Mouse (Mus musculus) activated CD4-positive, CD25-positive, alpha-beta regulatory T cell, adult 4 months (primary cell): Measurements from ENCODE around the gene Mta1. TPM values are rescaled to one million over a fixed set of nuclear protein-coding genes. Genes with fewer than 3 reads are reported as not detected.

Experiments
- ATAC-seq: one replicate; pipeline ENCODE4 v1.8.0; 2017
- polyA plus RNA-seq, 2 experiments: library from polyadenylated mRNA; unstranded; fragments of 100-300 nt; shearing (Covaris generic); gene quantifications; one replicate each; pipeline ENCODE4 v1.2.1; 2017

Gene Mta1
- polyA plus RNA-seq, 2 experiments from 2014 or later: 12.9 to 16.0 TPM

DNA sequence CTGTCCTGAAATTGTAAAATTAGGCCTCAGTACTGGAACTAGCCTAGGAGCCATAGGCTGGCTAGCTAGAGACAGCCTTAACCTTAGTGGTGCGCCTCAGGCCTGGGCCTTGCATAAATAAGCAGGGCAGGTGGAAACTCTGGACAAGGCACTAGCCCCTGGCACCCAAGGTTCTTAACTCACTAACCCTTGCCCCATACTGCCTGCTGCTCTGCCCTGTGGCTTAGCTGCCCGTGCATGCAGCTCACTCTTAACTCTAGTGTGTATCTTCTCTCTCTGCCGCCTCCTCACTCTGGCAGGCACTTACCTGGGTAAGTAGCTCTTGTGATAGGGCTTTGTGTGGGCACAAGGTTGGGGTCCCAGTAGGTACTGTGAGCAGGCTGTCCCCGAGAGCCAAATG lies 36.4 kb downstream of the Mta1 start:
- ATAC-seq: no peak

DNA sequence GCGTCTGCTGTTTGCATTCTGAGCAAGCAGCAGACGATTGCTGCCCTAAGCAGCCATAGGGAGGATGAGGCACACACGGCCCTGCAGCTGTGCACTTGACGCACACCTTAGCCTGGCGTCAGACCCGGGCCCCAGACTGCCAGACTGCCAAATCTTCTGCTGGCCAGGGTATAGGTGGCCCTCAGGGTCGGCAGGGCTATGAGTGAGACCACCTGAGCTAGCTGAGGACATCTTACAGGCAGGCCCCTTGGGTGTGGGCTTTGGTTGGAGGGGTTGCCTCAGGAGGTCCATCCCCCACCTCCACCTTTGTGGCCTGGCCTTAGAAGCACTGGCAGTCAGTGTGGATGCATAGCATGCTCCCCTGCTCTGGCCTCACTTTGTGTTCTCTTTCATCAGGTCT lies 37.3 kb downstream of the Mta1 start:
- no peak for ATAC-seq

DNA sequence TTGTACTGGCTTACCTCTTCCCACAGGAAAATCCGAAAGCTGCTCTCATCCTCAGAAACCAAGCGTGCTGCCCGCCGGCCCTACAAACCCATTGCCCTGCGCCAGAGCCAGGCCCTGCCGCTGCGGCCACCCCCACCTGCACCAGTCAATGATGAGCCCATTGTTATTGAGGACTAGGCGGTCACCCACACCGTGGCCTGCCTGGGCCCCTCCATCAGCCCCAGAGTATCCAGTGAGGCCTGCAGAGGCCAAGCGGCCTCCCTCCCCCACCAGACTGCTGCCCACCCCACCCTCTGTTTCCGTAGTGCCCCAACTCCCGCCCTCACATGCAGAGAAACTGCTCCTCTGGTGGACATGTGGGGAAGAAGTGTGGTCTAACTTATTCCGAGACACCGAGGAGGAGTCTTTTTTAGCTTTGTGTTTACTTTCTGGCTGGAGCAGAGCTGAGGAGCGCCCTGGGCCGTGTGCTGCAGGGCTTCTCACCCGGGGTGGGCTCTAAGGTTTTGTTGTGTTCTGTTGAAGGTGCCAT lies 38.5 kb downstream of the Mta1 start:
- ATAC-seq: no peak

DNA sequence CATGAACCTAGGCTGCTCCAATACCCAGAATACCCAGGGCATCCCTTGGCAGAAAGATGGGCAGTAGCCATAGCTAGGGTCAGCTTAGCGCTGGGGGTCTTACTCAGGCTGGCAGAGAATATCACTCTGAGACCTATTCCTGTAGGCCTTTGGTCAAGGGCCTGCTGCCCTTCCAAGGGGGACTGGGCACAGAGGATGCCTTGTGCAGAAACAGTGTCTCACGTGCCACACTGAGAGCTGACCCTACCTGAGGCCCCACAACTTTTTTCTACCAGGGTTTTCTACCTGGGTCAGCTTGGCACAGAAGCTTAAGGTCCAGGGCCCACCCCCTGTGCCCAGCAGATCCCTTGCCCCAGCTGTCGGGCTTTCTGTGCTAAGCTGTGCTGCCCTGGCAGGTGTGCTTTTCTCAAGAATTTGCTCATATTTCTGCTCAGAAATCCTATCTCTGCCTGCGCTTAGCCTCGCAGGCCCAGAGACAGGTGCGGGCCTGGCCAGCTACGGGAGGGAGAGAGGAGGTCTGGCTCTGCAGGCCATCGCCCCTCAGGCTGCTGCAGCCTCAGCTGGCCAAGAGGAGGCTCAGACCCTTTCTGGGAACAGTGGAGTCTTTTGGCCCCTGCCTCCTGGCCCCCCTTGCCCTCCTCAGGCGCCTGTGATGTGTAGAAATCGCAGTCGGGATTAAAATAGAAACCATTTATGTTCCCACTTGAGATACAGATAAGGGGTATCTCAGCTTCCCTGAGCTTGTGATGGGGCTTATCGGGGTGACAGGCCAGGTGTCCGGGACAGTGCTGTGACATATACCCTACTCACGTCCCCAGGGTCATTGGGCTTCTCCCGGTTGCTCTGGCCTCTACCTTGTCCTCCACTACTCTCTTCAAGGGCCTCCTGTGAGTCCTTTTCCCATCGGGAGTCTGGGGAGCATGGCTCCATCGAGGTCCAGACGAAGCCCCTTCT lies 39.5 kb downstream of the Mta1 start:
- ATAC-seq: no peak

DNA sequence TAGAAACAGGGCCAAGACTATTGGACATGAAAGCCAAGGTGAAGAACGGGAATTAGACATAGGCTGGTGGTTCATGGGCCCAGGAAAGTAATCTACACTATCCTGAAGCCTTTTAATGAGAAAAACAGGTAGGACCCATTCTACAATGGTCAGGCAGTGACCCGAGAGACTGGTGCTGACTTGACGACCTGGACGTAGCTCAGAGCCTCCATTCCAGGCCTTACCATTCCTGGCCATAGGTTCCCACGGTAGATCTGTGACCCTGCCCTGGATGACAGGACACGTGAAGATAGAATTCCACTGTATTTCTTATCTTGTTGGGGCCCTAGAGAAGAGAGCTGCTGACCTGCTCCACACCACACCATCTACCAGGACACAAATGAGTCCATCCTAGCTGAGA lies 40.2 kb downstream of the Mta1 start:
- no peak for ATAC-seq

DNA sequence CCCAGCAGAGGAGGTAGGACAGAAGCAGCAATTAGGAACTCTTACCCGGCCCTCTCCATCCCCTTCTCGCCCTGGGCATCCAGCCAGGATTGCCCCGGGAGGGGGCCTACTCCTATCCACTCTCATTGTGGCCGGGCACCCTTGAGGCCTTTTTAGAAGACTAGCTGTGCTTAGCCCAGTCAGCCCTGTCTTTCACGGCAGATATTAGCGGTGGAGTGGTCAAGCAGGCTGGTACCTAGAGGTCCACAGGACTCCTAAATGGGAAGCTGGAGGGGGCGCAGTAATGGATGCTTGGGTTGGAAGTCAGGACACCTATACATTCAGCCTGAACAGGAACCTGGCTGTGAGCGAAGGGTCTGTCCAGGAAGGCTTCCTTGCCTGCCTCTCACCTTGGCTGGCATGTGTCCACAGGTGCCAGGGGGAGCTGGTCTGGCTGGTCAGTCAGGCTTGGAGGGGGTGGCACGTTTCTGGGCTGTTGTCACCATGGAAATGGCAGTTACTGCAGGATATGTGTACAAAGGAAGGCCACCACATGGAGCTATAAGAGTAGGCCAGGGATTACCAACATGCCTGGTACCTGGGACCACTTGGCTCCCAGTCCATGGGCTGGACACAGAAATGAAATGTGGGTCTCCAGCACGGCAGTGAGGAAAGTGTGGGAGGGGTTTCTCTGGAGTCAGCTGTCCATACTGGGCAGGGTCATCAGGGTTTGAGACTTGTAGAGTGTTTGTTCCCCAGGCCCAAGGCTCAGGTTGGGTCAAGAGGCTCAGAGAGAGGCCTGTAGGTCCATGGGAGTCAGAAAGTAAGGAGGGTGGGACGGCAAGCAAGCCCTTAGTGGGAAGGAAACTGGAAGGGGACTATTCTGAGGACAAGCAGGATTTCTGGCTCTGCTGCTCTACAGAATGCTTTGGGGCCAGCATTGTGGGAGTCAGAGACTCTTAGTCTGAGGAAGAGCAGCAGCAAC lies 41.1 kb downstream of the Mta1 start:
- ATAC-seq: no peak

DNA sequence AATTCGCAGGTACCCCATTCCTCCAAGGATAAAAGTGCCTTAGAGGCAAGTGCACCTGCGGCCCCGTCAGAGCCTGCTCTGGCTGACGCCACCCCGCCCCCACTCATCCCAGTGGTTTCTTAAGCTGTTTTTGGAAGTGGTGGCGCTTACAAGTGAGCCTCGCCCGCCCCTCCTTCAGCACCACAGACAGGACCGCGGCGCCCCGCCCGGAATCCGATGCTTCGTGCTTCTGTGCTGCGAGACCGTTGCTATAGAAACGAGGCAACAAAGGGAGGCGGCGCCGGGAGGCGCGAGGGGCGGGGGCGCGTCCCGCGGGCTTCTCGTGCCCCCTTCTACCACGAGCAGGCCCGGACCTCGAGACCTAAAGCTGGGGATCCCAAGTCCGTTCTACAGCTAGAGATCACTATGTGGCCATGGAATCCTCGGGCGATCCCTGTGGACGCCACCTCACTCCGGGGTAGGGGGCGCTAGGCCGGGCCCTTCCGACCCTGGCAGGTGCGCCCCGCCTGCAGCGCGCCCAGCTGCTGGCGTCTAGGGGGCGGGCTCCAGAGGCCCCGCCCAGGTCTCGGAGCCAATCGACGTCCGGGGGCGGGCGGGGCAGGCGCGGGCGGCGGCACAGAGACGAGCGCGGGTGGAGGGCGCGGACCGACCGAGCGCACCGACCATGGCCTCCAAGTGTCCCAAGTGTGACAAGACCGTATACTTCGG lies 42.0 kb downstream of the Mta1 start, which contains the start of gene Crip2:
Gene Crip2, plus strand, starts transcription at position 329 of the 708 bp plus-strand sequence.
- peak; percentile 80 for ATAC-seq

DNA sequence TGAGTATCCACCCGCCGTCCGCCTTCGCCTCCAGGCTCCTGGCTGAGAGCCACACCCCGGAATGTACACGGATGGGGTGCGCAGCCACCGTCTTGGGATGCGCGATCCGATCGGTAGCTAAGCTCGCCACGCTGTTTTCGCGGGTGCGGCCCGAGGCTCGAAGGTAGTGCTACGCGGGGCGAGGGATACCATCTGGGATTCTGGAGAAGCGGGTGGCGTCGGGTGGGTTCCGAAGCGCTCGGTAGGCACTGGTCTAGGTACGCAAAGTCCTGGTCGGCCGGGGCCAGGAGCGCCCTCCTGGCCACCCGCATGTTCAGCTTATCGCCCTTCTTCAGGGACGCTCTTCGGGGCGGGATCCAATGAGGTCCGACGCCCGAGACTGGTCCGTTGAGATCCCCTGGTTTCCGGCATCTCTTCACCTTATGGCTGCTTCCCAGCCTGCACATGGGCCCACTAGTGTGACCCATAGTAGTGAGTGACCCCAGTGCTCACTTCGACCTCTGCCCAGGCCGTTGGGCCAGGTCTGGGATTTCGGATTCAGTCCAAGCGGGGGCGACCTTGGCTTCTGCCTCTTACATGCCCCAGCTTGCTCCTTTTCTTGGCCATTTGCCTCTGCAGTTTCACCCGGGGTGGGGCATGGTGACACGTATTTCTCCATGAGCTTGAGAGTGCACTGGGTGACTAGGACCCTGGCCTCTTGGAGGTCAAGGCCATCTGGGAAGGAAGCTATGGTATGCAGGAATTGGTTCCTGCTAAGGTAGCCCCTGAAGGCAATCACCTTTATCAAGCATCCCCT lies 42.7 kb downstream of the Mta1 start:
- no peak for ATAC-seq

DNA sequence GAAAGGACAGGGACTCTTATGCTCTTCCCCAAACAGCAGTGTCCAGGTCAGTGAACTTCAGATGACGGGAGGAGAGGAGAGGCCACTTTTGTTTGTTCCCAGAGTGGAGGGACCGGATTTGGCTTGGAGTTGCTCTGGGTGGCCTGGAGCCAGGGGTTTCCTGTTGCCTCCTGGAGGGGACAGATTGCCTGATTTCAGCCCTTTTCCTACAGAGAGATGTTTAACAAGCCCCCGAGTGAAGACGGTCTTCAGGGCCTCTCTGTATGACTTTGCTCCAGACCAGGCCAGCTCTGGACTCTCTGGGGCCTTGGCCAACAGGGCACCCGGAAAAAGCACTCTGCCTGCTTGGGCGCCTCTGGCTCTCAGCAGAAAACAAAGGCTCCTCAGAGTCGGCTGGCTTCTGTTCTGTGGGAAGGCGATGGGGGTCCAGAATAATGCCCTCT lies 43.5 kb downstream of the Mta1 start:
- no peak for ATAC-seq

DNA sequence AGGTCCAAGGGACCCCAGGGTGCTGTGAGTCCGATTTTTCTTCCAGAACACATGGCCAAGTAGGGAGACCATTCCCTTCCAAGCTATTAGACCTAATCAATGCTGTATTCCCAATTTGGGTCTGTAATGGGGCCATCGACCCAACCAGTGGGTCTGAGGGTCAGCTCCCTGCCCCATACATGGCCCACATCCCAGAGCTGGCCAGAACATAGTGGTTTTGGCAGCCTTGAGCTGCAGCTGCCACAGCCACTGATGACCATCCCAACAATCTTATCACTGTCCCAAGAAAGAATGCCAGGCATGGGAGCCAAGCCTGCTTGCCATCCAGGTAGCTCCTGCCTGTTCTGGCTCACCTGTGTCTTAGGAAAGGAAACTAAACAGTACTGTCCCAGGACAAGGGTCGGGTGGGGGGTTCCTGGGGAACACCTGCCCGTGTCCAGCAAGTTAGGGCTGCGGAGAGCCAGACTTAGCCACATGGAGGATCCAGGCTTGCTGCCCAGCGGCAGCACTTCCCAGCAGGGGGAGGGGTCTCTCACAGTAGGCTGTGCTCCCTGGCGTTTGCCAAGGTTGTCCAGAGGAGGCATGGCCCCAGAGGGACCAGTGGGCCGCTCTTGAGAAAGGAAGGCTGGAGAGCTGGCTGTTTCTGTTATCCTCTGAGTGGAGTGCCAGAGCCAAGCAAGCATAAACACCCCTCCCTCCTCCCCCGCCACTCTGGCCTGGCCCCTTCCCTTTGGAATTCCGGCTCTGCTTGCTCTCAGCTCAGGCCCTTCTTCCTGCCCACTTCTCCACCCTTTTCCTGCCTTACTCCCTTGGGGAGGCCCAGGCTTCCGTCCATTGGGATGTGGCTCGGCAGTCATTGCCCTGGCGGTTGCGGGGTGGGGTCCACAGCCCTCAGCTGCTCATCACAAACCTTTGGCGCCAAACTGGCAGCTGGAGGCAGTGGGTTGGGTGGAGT lies 44.2 kb downstream of the Mta1 start:
- no peak for ATAC-seq

DNA sequence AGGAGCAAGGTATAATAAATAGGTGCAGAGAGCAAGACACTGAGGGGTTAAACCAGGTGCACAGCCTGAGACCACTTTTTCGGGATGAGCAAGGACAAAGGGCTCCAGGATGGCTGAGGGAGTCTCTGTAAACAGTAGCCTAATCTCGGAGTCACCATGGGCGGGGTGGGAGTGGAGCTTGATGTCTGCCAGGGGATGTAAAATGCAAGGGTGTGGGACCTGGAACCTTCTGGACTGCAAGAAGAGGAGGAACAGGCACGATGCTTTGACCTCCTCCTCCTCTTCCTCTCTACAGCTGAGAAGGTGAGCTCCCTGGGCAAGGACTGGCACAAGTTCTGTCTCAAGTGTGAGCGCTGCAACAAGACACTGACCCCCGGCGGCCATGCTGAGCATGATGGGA lies 45.1 kb downstream of the Mta1 start:
- ATAC-seq: no peak

DNA sequence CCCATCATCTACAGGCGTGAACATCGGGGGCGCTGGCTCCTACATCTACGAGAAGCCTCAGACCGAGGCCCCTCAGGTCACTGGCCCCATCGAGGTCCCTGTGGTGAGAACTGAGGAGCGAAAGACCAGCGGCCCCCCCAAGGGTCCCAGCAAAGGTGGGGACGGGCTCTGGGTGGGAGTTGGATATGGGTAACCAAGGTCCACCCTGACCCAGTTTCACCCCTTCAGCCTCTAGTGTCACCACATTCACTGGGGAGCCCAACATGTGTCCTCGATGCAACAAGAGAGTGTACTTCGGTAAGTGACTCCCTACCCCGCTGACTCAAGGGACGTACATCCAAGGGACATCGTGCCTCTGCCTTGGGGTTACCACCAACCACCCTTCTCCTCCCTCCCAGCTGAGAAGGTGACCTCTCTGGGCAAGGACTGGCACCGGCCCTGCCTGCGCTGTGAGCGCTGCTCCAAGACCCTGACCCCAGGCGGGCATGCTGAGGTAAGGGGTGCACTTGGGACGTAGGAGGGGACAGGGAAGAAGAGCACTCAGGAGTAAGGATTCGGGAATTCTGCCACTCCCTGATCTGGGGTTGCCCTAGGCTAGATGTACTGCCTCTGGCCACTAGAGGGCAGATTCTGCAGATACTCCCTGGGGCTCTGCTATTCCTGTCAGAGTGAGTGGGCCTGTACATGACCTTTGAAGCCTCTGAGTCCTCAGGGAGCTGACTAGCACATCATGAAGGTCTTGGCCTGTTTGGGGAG lies 46.1 kb downstream of the Mta1 start:
- ATAC-seq: no peak

DNA sequence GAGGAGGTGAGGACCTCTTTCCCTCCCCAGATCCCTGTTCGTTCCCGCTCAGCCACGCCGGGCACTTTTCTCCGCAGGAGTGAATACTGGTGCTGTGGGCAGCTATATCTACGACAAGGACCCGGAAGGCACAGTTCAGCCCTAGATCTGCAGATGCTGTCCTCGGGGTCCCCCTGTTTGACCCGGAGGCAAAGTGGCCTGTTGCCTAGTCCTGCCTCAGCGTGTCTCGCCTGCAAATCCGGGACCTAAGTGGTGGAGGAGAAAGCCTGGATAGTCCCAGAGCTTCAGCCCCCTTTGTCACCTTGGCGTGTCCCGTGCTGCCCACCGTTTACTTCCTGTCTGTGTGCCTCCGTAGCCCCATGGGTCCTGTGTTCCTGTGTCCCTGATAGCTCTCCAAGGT lies 46.8 kb downstream of the Mta1 start:
- ATAC-seq: no peak

DNA sequence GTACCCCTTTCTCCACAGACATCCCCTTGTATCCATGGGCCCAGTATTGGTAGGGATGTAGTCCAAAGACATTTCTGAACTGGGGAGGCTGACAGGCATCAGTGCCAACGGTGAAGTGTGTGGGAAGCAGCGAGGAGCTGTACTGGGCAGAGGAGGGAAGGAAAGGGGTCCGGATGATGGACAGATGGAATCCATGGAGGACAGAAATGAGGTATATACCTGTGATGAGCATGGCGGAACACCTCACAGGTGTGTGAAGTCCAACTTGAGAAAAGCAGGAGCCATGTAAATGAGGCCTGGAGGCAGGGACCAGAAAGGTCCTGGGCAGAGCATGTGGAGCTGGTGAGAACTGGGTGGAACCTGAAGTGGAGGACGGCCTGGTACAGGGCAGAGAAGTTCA lies 47.5 kb downstream of the Mta1 start:
- ATAC-seq: no peak

DNA sequence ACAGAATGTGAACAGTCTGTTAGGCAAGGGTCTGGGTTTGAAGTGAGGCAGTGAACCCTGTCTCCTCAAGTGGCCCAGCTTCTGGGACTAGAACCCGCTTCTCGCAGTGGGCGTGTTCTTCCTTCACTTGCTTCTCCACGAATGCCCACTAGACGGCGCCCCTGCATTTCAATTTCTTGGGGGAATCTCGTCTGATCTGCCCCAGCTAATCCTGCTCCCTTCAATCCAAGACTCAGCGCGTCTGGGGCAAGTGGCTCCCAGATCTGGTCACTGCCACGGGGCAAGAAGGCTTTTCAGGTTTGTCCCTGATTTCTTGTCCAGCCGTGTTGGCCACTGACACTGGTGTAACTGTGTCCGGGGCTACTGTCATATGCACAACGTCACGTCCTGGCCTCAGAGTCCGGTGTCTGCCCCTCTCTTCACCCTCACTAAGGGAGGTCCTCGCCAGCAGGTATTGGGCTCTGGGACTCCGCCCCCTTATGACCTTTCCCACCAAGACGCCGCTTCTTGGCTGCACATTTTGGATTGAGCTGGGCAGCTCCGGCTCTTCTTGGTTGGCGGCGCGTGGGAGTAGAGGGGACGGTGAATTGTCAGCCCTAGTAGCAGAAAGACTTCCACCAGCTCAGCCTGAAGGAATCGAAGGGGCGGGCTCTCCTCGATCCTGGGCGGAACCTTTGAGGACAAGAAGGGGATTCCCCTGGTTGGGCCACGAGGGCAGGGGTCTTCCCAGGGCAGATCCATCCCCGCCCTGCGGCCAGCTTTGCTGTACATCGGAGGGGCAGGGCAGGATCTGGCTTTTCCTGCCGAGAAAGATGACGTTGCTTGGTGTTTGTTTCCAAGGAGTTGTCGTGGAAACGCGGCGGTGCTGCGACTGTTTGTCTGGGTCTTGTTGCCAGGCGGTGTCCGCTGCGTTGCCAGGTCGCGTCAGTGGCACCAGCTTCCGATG lies 48.3 kb downstream of the Mta1 start, which contains the start of gene Crip1:
Gene Crip1, plus strand, starts transcription at position 205 of the 946 bp plus-strand sequence.
- peak; percentile 70 for ATAC-seq

DNA sequence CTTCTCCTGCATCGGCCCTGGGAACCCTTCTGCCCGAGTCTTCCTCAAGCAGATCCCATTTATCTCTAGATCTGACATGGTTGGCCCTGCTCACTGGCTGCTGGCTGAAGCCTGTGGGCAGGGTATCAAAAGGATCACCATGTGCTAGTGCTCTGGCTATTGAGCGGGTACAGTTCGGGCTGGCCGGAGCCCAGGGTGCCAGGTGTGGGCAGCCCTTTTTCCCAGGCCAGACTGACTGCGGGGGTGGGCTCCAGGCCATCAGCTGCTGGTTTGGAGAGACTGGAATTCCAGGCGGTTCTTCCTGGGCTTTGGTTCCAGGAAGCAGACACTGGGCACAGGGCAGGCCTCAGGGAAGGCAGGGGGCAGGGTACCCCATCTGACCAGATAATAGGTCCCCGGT lies 49.4 kb downstream of the Mta1 start:
- no peak for ATAC-seq

DNA sequence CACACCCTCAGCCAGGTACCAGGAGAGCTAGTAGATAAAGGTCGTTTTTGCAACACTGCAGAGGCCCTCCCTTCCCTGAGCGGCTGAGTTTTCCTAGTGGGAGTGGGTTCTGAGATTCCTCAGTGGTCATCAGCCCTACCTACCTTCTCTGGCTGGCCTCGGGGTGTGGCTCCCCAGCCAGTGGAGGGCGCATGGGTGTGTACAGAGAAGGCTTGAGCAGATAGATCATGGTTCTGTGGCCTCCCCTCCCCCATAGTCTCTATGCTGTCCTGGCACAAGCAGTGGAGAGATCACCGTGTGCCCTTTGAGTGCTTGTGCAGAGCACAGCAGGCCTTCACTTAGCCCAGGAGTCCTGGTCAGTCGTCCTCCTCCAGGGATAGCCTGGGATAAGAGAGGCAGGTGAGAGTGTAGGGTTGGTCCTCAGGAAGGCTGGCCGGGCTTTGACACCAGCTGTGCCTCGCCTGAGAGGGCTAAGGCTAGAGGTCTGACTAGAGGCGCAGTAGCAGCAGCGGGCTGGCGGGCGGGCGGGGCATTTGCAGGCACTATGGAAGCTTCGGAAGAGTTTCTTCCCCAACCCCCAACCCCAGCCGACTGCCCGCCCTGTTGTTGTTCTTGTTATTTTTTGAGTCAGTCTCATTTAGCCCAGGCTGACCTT lies 50.4 kb downstream of the Mta1 start:
- no peak for ATAC-seq

DNA sequence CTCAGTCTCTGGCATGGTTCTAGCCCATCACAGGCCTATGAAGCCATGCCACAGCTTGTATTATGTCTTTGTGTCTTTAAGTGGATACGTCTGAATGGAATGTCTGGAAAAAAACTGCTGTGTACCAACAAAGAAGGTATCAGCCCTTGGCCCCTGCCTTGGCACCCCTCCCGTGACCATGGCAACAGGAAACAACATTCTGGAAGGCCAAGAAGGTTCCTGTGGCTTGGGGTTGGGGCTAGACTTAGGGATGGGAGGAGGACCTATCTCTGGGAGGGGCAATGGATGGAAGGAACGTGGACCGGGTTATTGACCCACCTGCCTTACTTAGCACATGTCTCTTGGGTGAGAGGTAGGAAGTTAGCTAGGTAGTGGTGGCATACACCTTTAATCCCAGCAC lies 51.3 kb downstream of the Mta1 start:
- no peak for ATAC-seq
